In genomic region chr11:109269662-109270341, GRCm38 (mm10) we compare ENCODE assay signal across 9 mouse cellular contexts. TPM values are rescaled to one million over a fixed set of nuclear protein-coding genes. Genes with fewer than 3 reads are reported as not detected.
DNase-seq lines count a peak whose midpoint lies in the region; ATAC-seq lines count a peak whose summit lies in the region.
"Had no signal": no experiment of that assay in that cellular context is flagged by ENCODE, and none has a peak within 500 bp of the region (broad histone marks: within the 10 kb centered on the region; RNA-seq: fewer than 3 reads in every experiment).

No protein-coding gene starts in this region.

- H3K9me3 ChIP-seq in forebrain, embryonic 10.5 days: no peaks in the 10 kb centered on the region
- H3K9me3 ChIP-seq in forebrain, embryonic 16.5 days (ENCODE audit: control insufficient read depth, low read length): no peaks in the 10 kb centered on the region
- H3K9me3 ChIP-seq in hindbrain, embryonic 15.5 days: no peaks in the 10 kb centered on the region
- H3K9me3 ChIP-seq: heart, embryonic 13.5 days had no signal

- no peaks in the 10 kb centered on the region for H3K36me3 ChIP-seq in forebrain, embryonic 10.5 days (replicated peaks)
- H3K36me3 ChIP-seq in forebrain, embryonic 16.5 days (ENCODE audit: control insufficient read depth, insufficient read depth): no peaks in the 10 kb centered on the region
- no peaks in the 10 kb centered on the region for H3K36me3 ChIP-seq in hindbrain, embryonic 15.5 days
- H3K36me3 ChIP-seq: heart, embryonic 13.5 days had no signal

- DNase-seq in forebrain, embryonic 10.5 days (ENCODE audit: extremely low spot score, low spot score): no peak
- peak; percentile 41 for DNase-seq in MEL-GATA-1-ER (ENCODE audit: extremely low read depth, low read depth)
- DNase-seq in right cerebral cortex, postnatal 14 days: no peak
- DNase-seq in spleen, postnatal 14 days (ENCODE audit: low spot score in 2 of 2): no peak
- no peak for DNase-seq in layer of hippocampus, adult 9-11 months

- no peak overlapping the region for H3K4me3 ChIP-seq in forebrain, embryonic 10.5 days
- no peak overlapping the region for H3K4me3 ChIP-seq in forebrain, embryonic 16.5 days (replicated peaks; ENCODE audit: low read length)
- H3K4me3 ChIP-seq in hindbrain, embryonic 15.5 days: no peak overlapping the region
- H3K4me3 ChIP-seq: heart, embryonic 13.5 days had no signal

- peak overlapping the region; percentile 36; the same call in 1 of the 2 replicates for H3K27ac ChIP-seq in forebrain, embryonic 10.5 days
- H3K27ac ChIP-seq in forebrain, embryonic 16.5 days (ENCODE audit: low read length): no peak overlapping the region
- peak overlapping the region; percentile 49 for H3K27ac ChIP-seq in hindbrain, embryonic 15.5 days (replicated peaks)
- H3K27ac ChIP-seq: heart, embryonic 13.5 days had no signal

- no peak overlapping the region for H3K4me2 ChIP-seq in forebrain, embryonic 16.5 days (ENCODE audit: low read length)
- H3K4me2 ChIP-seq in hindbrain, embryonic 15.5 days: no peak overlapping the region
- H3K4me2 ChIP-seq: heart, embryonic 13.5 days had no signal

- no peaks in the 10 kb centered on the region for H3K27me3 ChIP-seq in forebrain, embryonic 10.5 days (ENCODE audit: poor library complexity, severe bottlenecking)
- no peaks in the 10 kb centered on the region for H3K27me3 ChIP-seq in forebrain, embryonic 16.5 days (replicated peaks; ENCODE audit: control insufficient read depth, insufficient read depth, low read length)
- H3K27me3 ChIP-seq in hindbrain, embryonic 15.5 days: no peaks in the 10 kb centered on the region
- H3K27me3 ChIP-seq: heart, embryonic 13.5 days had no signal

- no peak for ATAC-seq in forebrain, embryonic 16.5 days
- ATAC-seq in hindbrain, embryonic 15.5 days (ENCODE audit: low FRiP score, low read depth): peak; percentile 54; the same call in 1 of the 2 replicates
- peak; percentile 73 for ATAC-seq in megakaryocyte, adult 5-6 weeks (ENCODE audit: poor library complexity, severe bottlenecking)

- WGBS in forebrain, embryonic 10.5 days: 77% methylated on average over 16 of the region's 16 CpGs
- WGBS in forebrain, embryonic 16.5 days: 56% methylated on average over 16 of the region's 16 CpGs
- 53% methylated on average over 16 of the region's 16 CpGs for WGBS in hindbrain, embryonic 15.5 days

- no peak overlapping the region for H3K9ac ChIP-seq in forebrain, embryonic 16.5 days (replicated peaks; ENCODE audit: low read depth, low read length)
- H3K9ac ChIP-seq in hindbrain, embryonic 15.5 days: no peak overlapping the region
- H3K9ac ChIP-seq: heart, embryonic 13.5 days had no signal

- H3K4me1 ChIP-seq in forebrain, embryonic 10.5 days: peaks cover 14% of the 10 kb centered on the region
- no peaks in the 10 kb centered on the region for H3K4me1 ChIP-seq in forebrain, embryonic 16.5 days (replicated peaks; ENCODE audit: control insufficient read depth, insufficient read depth, low read length)
- H3K4me1 ChIP-seq in hindbrain, embryonic 15.5 days (replicated peaks): peaks cover 13% of the 10 kb centered on the region

RNA-seq across cellular contexts. Expression of gene Rgs9, which starts 28.1 kb away (rescaled TPM):
- polyA plus RNA-seq in forebrain, embryonic 10.5 days (2016; fragmentation: Nextera tagmentation; extraction: Ambion mirVana): 1.3 and 2.0 TPM in 2 replicates
- 8.0 and 9.7 TPM in 2 replicates for polyA plus RNA-seq in forebrain, embryonic 16.5 days (2015; fragmentation: Nextera tagmentation; extraction: Ambion mirVana)
- polyA plus RNA-seq in hindbrain, embryonic 15.5 days (2015; fragmentation: Nextera tagmentation; extraction: Ambion mirVana): 11.8 and 12.4 TPM in 2 replicates
- total RNA-seq in megakaryocyte, adult 5-6 weeks (2015): 0.09 TPM in 1 of 2 replicates, not detected in the other
- total RNA-seq in megakaryocyte, adult 5-6 weeks (2017): not detected in 2 replicates
